Mouse (Mus musculus) limb, embryonic 14.5 days (tissue): ENCODE measurements around the gene Tesk2. TPM values are rescaled to one million over a fixed set of nuclear protein-coding genes. Genes with fewer than 3 reads are reported as not detected.

ENCODE experiments used
- ATAC-seq: fragments of 200-750 bp; cut with Nextera tagmentation; 2 replicates; pipeline ENCODE4 v1.8.0; 2017; ENCODE audit warnings: low read depth, moderate number of reproducible peaks, moderate TSS enrichment; ENCODE audit not compliant: low FRiP score
- DNase-seq: peaks from one replicate; pipeline ENCODE4 v3.0.0-alpha.2; 2015; ENCODE audit warnings: low spot score
- H3K27ac ChIP-seq: fragments of 300-500 bp; sonication (generic); replicated peaks from 2 replicates; pipeline ENCODE4 v1.5.1; 2014; ENCODE audit warnings: low read depth, mild to moderate bottlenecking, low read length, moderate library complexity, mixed read lengths
- H3K27me3 ChIP-seq: fragments of 300-500 bp; sonication (generic); 2 replicates; pipeline ENCODE4 v1.6.1; 2014; ENCODE audit warnings: low read length, mixed read lengths; ENCODE audit not compliant: control insufficient read depth, insufficient read depth
- H3K36me3 ChIP-seq: fragments of 300-500 bp; sonication (generic); 2 replicates; pipeline ENCODE4 v1.6.1; 2014; ENCODE audit warnings: mild to moderate bottlenecking, low read length, moderate library complexity, mixed read lengths; ENCODE audit not compliant: control insufficient read depth, insufficient read depth
- H3K4me1 ChIP-seq: fragments of 300-500 bp; sonication (generic); 2 replicates; pipeline ENCODE4 v1.6.1; 2014; ENCODE audit warnings: antibody characterized with exemption, low read length, mixed read lengths; ENCODE audit not compliant: control insufficient read depth, insufficient read depth
- H3K4me2 ChIP-seq: fragments of 300-500 bp; sonication (generic); replicated peaks from 2 replicates; pipeline ENCODE4 v1.6.1; 2014; ENCODE audit warnings: low read depth, mild to moderate bottlenecking, low read length, moderate library complexity; ENCODE audit not compliant: severe bottlenecking
- H3K4me3 ChIP-seq: fragments of 300-500 bp; sonication (generic); replicated peaks from 2 replicates; pipeline ENCODE4 v1.5.1; 2014; ENCODE audit warnings: low read length
- H3K9ac ChIP-seq: fragments of 300-500 bp; sonication (generic); 2 replicates; pipeline ENCODE4 v1.6.1; 2014; ENCODE audit warnings: mild to moderate bottlenecking, low read depth, low read length, moderate library complexity; ENCODE audit not compliant: severe bottlenecking
- H3K9me3 ChIP-seq: fragments of 300-500 bp; sonication (generic); 2 replicates; pipeline ENCODE4 v1.6.1; 2016; ENCODE audit warnings: low read length; ENCODE audit not compliant: control insufficient read depth
- POLR2A ChIP-seq: fragments of 200-500 bp; IDR thresholded peaks from 2 replicates; pipeline ENCODE4 v1.8.0; 2012; ENCODE audit warnings: inconsistent platforms, mild to moderate bottlenecking, moderate library complexity, borderline replicate concordance; ENCODE audit not compliant: insufficient read depth, insufficient read length; ENCODE audit errors: extremely low read depth
- WGBS: fragments of 180-500 bp; shearing (Covaris S2); extraction: QIAGEN DNeasy Blood & Tissue Kit; methylation state at CpG from one replicate; pipeline ENCODE4 v1.1.7; 2014; 5-methylcytosine and 5-hydroxymethylcytosine counted together
- polyA plus RNA-seq, 2 experiments: library from polyadenylated mRNA; depleted of rRNA in 1 of 2; stranded (reverse) in 1 of 2; unstranded in 1 of 2; fragments of >200 nt; fragmentation: Nextera tagmentation in 1 of 2; extraction: Ambion mirVana in 1 of 2; gene quantifications; 2 replicates each; pipeline versions ENCODE4 v1.2.1 to v1.2.3; 2012 to 2014

Tesk2 gene
- polyA plus RNA-seq, 2 experiments, result 7.3 to 10.3 TPM

GRCm38 (mm10) chr4:116725444-116725843 is 4.7 kb downstream of the Tesk2 start:
- H3K9me3 ChIP-seq, result no peaks in the 10 kb centered on the region
- no peak overlapping the region for H3K4me2 ChIP-seq
- DNase-seq, result no peak
- no peak overlapping the region for H3K9ac ChIP-seq
- H3K4me1 ChIP-seq, result peaks cover 8% of the 10 kb centered on the region
- ATAC-seq, result no peak
- H3K27me3 ChIP-seq, result no peaks in the 10 kb centered on the region
- H3K27ac ChIP-seq, result no peak overlapping the region
- WGBS, result 80% methylated on average over 5 of the region's 5 CpGs
- no peaks in the 10 kb centered on the region for H3K36me3 ChIP-seq
- no peak overlapping the region for H3K4me3 ChIP-seq
- no peak for TF ChIP-seq POLR2A

- no peak overlapping the region for H3K4me3 ChIP-seq
- 74% methylated on average over 3 of the region's 3 CpGs for WGBS
Measured at GRCm38 (mm10) chr4:116727401-116727800, 6.7 kb downstream of the Tesk2 start.

GRCm38 (mm10) chr4:116729532-116729931 is 8.8 kb downstream of the Tesk2 start:
- ATAC-seq (no peak), DNase-seq (no peak)
- no peak for TF ChIP-seq POLR2A
- no peaks in the 10 kb centered on the region for H3K4me1 ChIP-seq
- no peaks in the 10 kb centered on the region for H3K9me3 ChIP-seq
- no peak overlapping the region for H3K4me2 ChIP-seq
- no peak overlapping the region for H3K4me3 ChIP-seq
- H3K27me3 ChIP-seq, result no peaks in the 10 kb centered on the region
- no peaks in the 10 kb centered on the region for H3K36me3 ChIP-seq
- H3K27ac ChIP-seq, result no peak overlapping the region
- no peak overlapping the region for H3K9ac ChIP-seq
- 95% methylated on average over 3 of the region's 3 CpGs for WGBS

More at GRCm38 (mm10) chr4:116727401-116727800, 6.7 kb downstream of the Tesk2 start:
- H3K9ac ChIP-seq, result no peak overlapping the region
- no peak overlapping the region for H3K4me2 ChIP-seq
- H3K9me3 ChIP-seq, result no peaks in the 10 kb centered on the region
- no peak for DNase-seq
- TF ChIP-seq POLR2A, result no peak
- no peaks in the 10 kb centered on the region for H3K36me3 ChIP-seq
- H3K27me3 ChIP-seq, result no peaks in the 10 kb centered on the region
- ATAC-seq, result no peak
- peaks cover 2% of the 10 kb centered on the region for H3K4me1 ChIP-seq
- no peak overlapping the region for H3K27ac ChIP-seq

GRCm38 (mm10) chr4:116731077-116731476 is 10.3 kb downstream of the Tesk2 start:
- no peaks in the 10 kb centered on the region for H3K4me1 ChIP-seq
- H3K9me3 ChIP-seq, result no peaks in the 10 kb centered on the region
- WGBS, result 84% methylated on average over 9 of the region's 9 CpGs
- ATAC-seq (no peak), DNase-seq (no peak)
- no peaks in the 10 kb centered on the region for H3K27me3 ChIP-seq
- H3K9ac ChIP-seq, result no peak overlapping the region
- no peak overlapping the region for H3K4me2 ChIP-seq
- no peak for TF ChIP-seq POLR2A
- H3K4me3 ChIP-seq, result no peak overlapping the region
- no peak overlapping the region for H3K27ac ChIP-seq
- H3K36me3 ChIP-seq, result no peaks in the 10 kb centered on the region

GRCm38 (mm10) chr4:116732355-116732754 is 11.6 kb downstream of the Tesk2 start:
- H3K36me3 ChIP-seq, result no peaks in the 10 kb centered on the region
- no peak for ATAC-seq
- H3K27me3 ChIP-seq, result no peaks in the 10 kb centered on the region
- TF ChIP-seq POLR2A, result no peak
- DNase-seq, result no peak
- no peaks in the 10 kb centered on the region for H3K4me1 ChIP-seq
- 81% methylated on average over 5 of the region's 5 CpGs for WGBS
- H3K27ac ChIP-seq, result no peak overlapping the region
- no peak overlapping the region for H3K4me2 ChIP-seq
- H3K9ac ChIP-seq, result no peak overlapping the region
- H3K9me3 ChIP-seq, result no peaks in the 10 kb centered on the region
- no peak overlapping the region for H3K4me3 ChIP-seq

- WGBS, result 85% methylated on average over 2 of the region's 2 CpGs
- TF ChIP-seq POLR2A, result no peak
- Histone ChIP-seq H3K36me3 (no peaks in the 10 kb centered on the region), H3K27me3 (no peaks in the 10 kb centered on the region), H3K4me2 (no peak overlapping the region), H3K27ac (no peak overlapping the region), H3K4me1 (no peaks in the 10 kb centered on the region), H3K9me3 (no peaks in the 10 kb centered on the region), H3K9ac (no peak overlapping the region), H3K4me3 (no peak overlapping the region)
- ATAC-seq, result no peak
- no peak for DNase-seq
Measured at GRCm38 (mm10) chr4:116734996-116735395, 14.2 kb downstream of the Tesk2 start.
